In the genomic region with DNA sequence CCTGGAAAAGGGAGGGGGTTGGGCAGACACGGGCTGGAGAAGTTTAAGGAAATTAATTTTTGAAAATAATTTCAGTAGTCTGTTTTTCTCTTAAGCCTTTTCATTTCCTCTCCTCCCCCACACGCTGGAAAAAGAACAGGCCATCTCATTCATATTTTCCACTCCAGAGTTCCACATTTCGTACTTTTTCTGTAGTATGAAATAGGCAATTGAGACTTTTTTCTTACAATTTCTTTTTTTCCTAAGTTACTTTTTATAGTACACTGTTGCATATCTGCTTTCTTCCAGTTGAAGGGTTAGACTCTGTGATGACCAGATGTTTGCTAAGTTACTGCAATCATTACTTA, we compare ENCODE assay signal across 8 mouse cellular contexts. TPM values are rescaled to one million over a fixed set of nuclear protein-coding genes. Genes with fewer than 3 reads are reported as not detected.
DNase-seq lines count a peak whose midpoint lies in the region; ATAC-seq and TF ChIP-seq lines count a peak whose summit lies in the region.

No protein-coding gene starts in this region.

- TF ChIP-seq POLR2A in olfactory bulb, adult 2 months (IDR thresholded peaks at IDR 0.05; ENCODE audit: insufficient read depth, low read depth, low read length): no peak

- H3K4me2 ChIP-seq in lung, postnatal 0 days (replicated peaks; ENCODE audit: low read depth, low read length): peak overlapping the region; percentile 63
- peak overlapping the region; percentile 47 for H3K4me2 ChIP-seq in limb, embryonic 11.5 days (ENCODE audit: low read depth, severe bottlenecking)

- DNase-seq in lung, postnatal 0 days (ENCODE audit: low spot score): peak; percentile 22
- no peak for DNase-seq in lung, postnatal 25 days (ENCODE audit: low spot score)
- no peak for DNase-seq in forebrain, embryonic 10.5 days (ENCODE audit: extremely low spot score, low spot score)
- DNase-seq in limb, embryonic 11.5 days (ENCODE audit: low spot score): no peak
- DNase-seq in frontal cortex, postnatal 10 days (ENCODE audit: low spot score in 2 of 2): no peak
- DNase-seq in spleen, postnatal 14 days (ENCODE audit: low spot score in 2 of 2): no peak

- peak overlapping the region; percentile 98 for H3K9ac ChIP-seq in lung, postnatal 0 days (replicated peaks; ENCODE audit: low read depth)
- peak overlapping the region; percentile 93; the same call in 1 of the 2 replicates for H3K9ac ChIP-seq in limb, embryonic 11.5 days (ENCODE audit: low read length)

- peak overlapping the region; percentile 99 for H3K27ac ChIP-seq in lung, postnatal 0 days (ENCODE audit: low read length)
- peak overlapping the region; percentile 99 for H3K27ac ChIP-seq in forebrain, embryonic 10.5 days
- no peak overlapping the region for H3K27ac ChIP-seq in limb, embryonic 11.5 days (replicated peaks; ENCODE audit: low read depth, low read length)
- peak overlapping the region; percentile 74; the same call in 1 of the 2 replicates for H3K27ac ChIP-seq in olfactory bulb, adult 2 months (ENCODE audit: insufficient read depth, low read depth, low read length)

- TF ChIP-seq EP300 in lung, postnatal 0 days (IDR thresholded peaks at IDR 0.05): no peak

- H3K27me3 ChIP-seq in lung, postnatal 0 days (replicated peaks; ENCODE audit: insufficient read depth, low read length): no peaks in the 10 kb centered on the region
- H3K27me3 ChIP-seq in forebrain, embryonic 10.5 days (ENCODE audit: poor library complexity, severe bottlenecking): no peaks in the 10 kb centered on the region
- no peaks in the 10 kb centered on the region for H3K27me3 ChIP-seq in limb, embryonic 11.5 days (ENCODE audit: control insufficient read depth, insufficient read depth, low read length)

- H3K4me1 ChIP-seq in lung, postnatal 0 days (ENCODE audit: insufficient read depth, low read depth, low read length): peaks cover 8% of the 10 kb centered on the region; the same call in 1 of the 2 replicates
- peaks cover 27% of the 10 kb centered on the region for H3K4me1 ChIP-seq in forebrain, embryonic 10.5 days
- peaks cover 3% of the 10 kb centered on the region; the same call in 1 of the 2 replicates for H3K4me1 ChIP-seq in limb, embryonic 11.5 days (ENCODE audit: control insufficient read depth, insufficient read depth, low read length)
- no peaks in the 10 kb centered on the region for H3K4me1 ChIP-seq in olfactory bulb, adult 2 months (ENCODE audit: control insufficient read depth, insufficient read depth, low read length)

- H3K9me3 ChIP-seq in lung, postnatal 0 days (ENCODE audit: low read length): no peaks in the 10 kb centered on the region
- no peaks in the 10 kb centered on the region for H3K9me3 ChIP-seq in forebrain, embryonic 10.5 days
- no peaks in the 10 kb centered on the region for H3K9me3 ChIP-seq in limb, embryonic 11.5 days (ENCODE audit: control insufficient read depth, low read length)

- 1% methylated on average over 3 of the region's 3 CpGs for WGBS in lung, postnatal 0 days
- whole genome bisulfite sequencing in forebrain, embryonic 10.5 days: 17% methylated on average over 3 of the region's 3 CpGs
- 12% methylated on average over 3 of the region's 3 CpGs for WGBS in limb, embryonic 11.5 days
- under 1% methylated on average over 3 of the region's 3 CpGs for WGBS in olfactory bulb, adult 2 months

- no peaks in the 10 kb centered on the region for H3K36me3 ChIP-seq in lung, postnatal 0 days (ENCODE audit: insufficient read depth, low read length)
- no peaks in the 10 kb centered on the region for H3K36me3 ChIP-seq in forebrain, embryonic 10.5 days (replicated peaks)
- no peaks in the 10 kb centered on the region for H3K36me3 ChIP-seq in limb, embryonic 11.5 days (ENCODE audit: control insufficient read depth, insufficient read depth, low read length)

- no peak for TF ChIP-seq CTCF in lung, postnatal 0 days (IDR thresholded peaks at IDR 0.05)
- TF ChIP-seq CTCF in olfactory bulb, adult 2 months (IDR thresholded peaks at IDR 0.05; ENCODE audit: insufficient read depth, low read depth, low read length): no peak

- peak overlapping the region; percentile 98 for H3K4me3 ChIP-seq in lung, postnatal 0 days (ENCODE audit: low read depth, low read length)
- H3K4me3 ChIP-seq in forebrain, embryonic 10.5 days: peak overlapping the region; percentile 99
- peak overlapping the region; percentile 98 for H3K4me3 ChIP-seq in limb, embryonic 11.5 days (ENCODE audit: low read depth, low read length)
- peak overlapping the region; percentile 92 for H3K4me3 ChIP-seq in olfactory bulb, adult 2 months (ENCODE audit: insufficient read depth, low read depth, low read length)

- no peak for ATAC-seq in lung, postnatal 0 days
- ATAC-seq in limb, embryonic 11.5 days (ENCODE audit: insufficient number of reproducible peaks, low FRiP score, low TSS enrichment, low read depth): no peak
- ATAC-seq in erythroid progenitor cell, adult 5-6 weeks (replicated peaks; ENCODE audit: low FRiP score, poor library complexity, severe bottlenecking): no peak

RNA-seq across cellular contexts. Expression of gene Sept7, which starts 1.2 kb away (rescaled TPM):
- 237 and 274 TPM in 2 replicates for polyA plus RNA-seq in lung, postnatal 0 days (2015; fragmentation: Nextera tagmentation; extraction: Ambion mirVana)
- polyA plus RNA-seq in forebrain, embryonic 10.5 days (2016; fragmentation: Nextera tagmentation; extraction: Ambion mirVana): 214 and 245 TPM in 2 replicates
- polyA plus RNA-seq in limb, embryonic 11.5 days (2014; fragmentation: Nextera tagmentation; extraction: Ambion mirVana): 295 and 305 TPM in 2 replicates
- 121 and 188 TPM in 2 replicates for polyA plus RNA-seq in olfactory bulb, adult 2 months (2012; ENCODE audit: insufficient read depth, insufficient read length, low replicate concordance, missing spikeins)
- total RNA-seq in erythroid progenitor cell, adult 5-6 weeks (2015; ENCODE audit: low replicate concordance): 169 and 204 TPM in 2 replicates
- total RNA-seq in erythroid progenitor cell, adult 5-6 weeks (2017; ENCODE audit: low replicate concordance): 170 and 193 TPM in 2 replicates
